Comparison of ENCODE assay signal across 13 mouse cellular contexts in the genomic region with DNA sequence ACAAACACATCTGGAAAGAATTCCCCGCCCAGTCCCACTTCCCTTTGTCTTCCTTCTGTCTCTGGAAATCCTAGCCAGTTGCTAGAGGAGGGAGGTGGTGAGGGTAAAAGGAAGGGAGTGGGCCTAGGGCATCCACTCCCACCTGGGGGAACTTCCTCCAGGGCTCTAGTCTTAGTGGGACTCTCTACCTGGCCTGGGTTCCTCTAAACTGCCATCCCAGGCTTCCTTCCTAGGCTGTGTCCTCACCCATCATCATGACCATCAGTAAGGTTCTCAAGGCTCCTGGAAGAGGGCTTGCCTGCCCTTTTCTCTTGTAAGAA. TPM values are rescaled to one million over a fixed set of nuclear protein-coding genes. Genes with fewer than 3 reads are reported as not detected.
DNase-seq lines count a peak whose midpoint lies in the region; ATAC-seq and TF ChIP-seq lines count a peak whose summit lies in the region.
"Had no signal": no experiment of that assay in that cellular context is flagged by ENCODE, and none has a peak within 500 bp of the region (broad histone marks: within the 10 kb centered on the region; RNA-seq: fewer than 3 reads in every experiment).

No protein-coding gene starts in this region.

- H3K27ac ChIP-seq in hindbrain, embryonic 10.5 days = peak overlapping the region; percentile 97
- no peak overlapping the region for H3K27ac ChIP-seq in hindbrain, embryonic 16.5 days (ENCODE audit: low read depth, low read length)
- no peak overlapping the region for H3K27ac ChIP-seq in stomach, embryonic 15.5 days
- H3K27ac ChIP-seq in stomach, postnatal 0 days (replicated peaks) = no peak overlapping the region
- H3K27ac ChIP-seq in hindbrain, embryonic 14.5 days = 0 out of 2 replicates have a peak overlapping the region, but pooled peaks have one; percentile 14
- H3K27ac ChIP-seq in neural tube, embryonic 13.5 days (replicated peaks) = peak overlapping the region; percentile 49
- H3K27ac ChIP-seq: hindbrain, embryonic 15.5 days had no signal

- TF ChIP-seq EP300 in stomach, postnatal 0 days (optimal IDR thresholded peaks at IDR 0.05) = no peak

- no peak for TF ChIP-seq CTCF in stomach, postnatal 0 days (IDR thresholded peaks at IDR 0.05; ENCODE audit: low read depth)

- no peak overlapping the region for H3K9ac ChIP-seq in hindbrain, embryonic 16.5 days (ENCODE audit: low read depth, low read length)
- no peak overlapping the region for H3K9ac ChIP-seq in stomach, embryonic 15.5 days
- H3K9ac ChIP-seq in stomach, postnatal 0 days (ENCODE audit: low read length) = no peak overlapping the region
- H3K9ac ChIP-seq in hindbrain, embryonic 14.5 days = 0 out of 2 replicates have a peak overlapping the region, but pooled peaks have one; percentile 28
- 0 out of 2 replicates have a peak overlapping the region, but pooled peaks have one; percentile 18 for H3K9ac ChIP-seq in neural tube, embryonic 13.5 days
- H3K9ac ChIP-seq: hindbrain, embryonic 15.5 days had no signal

- H3K4me2 ChIP-seq in hindbrain, embryonic 16.5 days (ENCODE audit: low read length) = no peak overlapping the region
- H3K4me2 ChIP-seq in stomach, embryonic 15.5 days = 0 out of 2 replicates have a peak overlapping the region, but pooled peaks have one; percentile 63
- H3K4me2 ChIP-seq in stomach, postnatal 0 days (replicated peaks; ENCODE audit: low read depth) = no peak overlapping the region
- H3K4me2 ChIP-seq in hindbrain, embryonic 14.5 days (replicated peaks) = no peak overlapping the region
- no peak overlapping the region for H3K4me2 ChIP-seq in neural tube, embryonic 13.5 days

- peaks cover 82% of the 10 kb centered on the region for H3K4me1 ChIP-seq in hindbrain, embryonic 10.5 days (replicated peaks)
- H3K4me1 ChIP-seq in hindbrain, embryonic 16.5 days (ENCODE audit: control insufficient read depth, insufficient read depth, low read depth, low read length) = peaks cover 33% of the 10 kb centered on the region
- peaks cover 44% of the 10 kb centered on the region for H3K4me1 ChIP-seq in stomach, embryonic 15.5 days
- H3K4me1 ChIP-seq in stomach, postnatal 0 days (replicated peaks; ENCODE audit: control insufficient read depth, insufficient read depth) = peaks cover 3% of the 10 kb centered on the region
- H3K4me1 ChIP-seq in hindbrain, embryonic 14.5 days (replicated peaks; ENCODE audit: control insufficient read depth, insufficient read depth, low read length) = peaks cover 53% of the 10 kb centered on the region
- peaks cover 69% of the 10 kb centered on the region for H3K4me1 ChIP-seq in neural tube, embryonic 13.5 days (replicated peaks)

- H3K9me3 ChIP-seq in hindbrain, embryonic 10.5 days = no peaks in the 10 kb centered on the region
- H3K9me3 ChIP-seq in hindbrain, embryonic 16.5 days (ENCODE audit: control insufficient read depth, low read length) = no peaks in the 10 kb centered on the region
- no peaks in the 10 kb centered on the region for H3K9me3 ChIP-seq in stomach, embryonic 15.5 days
- no peaks in the 10 kb centered on the region for H3K9me3 ChIP-seq in stomach, postnatal 0 days (ENCODE audit: control insufficient read depth, low read length)
- H3K9me3 ChIP-seq in hindbrain, embryonic 14.5 days (ENCODE audit: control insufficient read depth, low read length) = no peaks in the 10 kb centered on the region
- no peaks in the 10 kb centered on the region for H3K9me3 ChIP-seq in neural tube, embryonic 13.5 days
- H3K9me3 ChIP-seq: hindbrain, embryonic 15.5 days had no signal

- WGBS in hindbrain, embryonic 10.5 days = 9% methylated on average over 1 of the region's 1 CpGs
- WGBS in hindbrain, embryonic 16.5 days = 11% methylated on average over 1 of the region's 1 CpGs
- 36% methylated on average over 1 of the region's 1 CpGs for WGBS in stomach, embryonic 15.5 days
- 50% methylated on average over 1 of the region's 1 CpGs for WGBS in stomach, postnatal 0 days
- 0% methylated on average over 1 of the region's 1 CpGs for WGBS in hindbrain, embryonic 14.5 days
- 22% methylated on average over 1 of the region's 1 CpGs for WGBS in neural tube, embryonic 13.5 days

- no peak for DNase-seq in hindbrain, embryonic 10.5 days (ENCODE audit: low spot score)
- no peak for DNase-seq in stomach, postnatal 0 days (ENCODE audit: low spot score)
- no peak for DNase-seq in hindbrain, embryonic 14.5 days (ENCODE audit: low spot score)
- DNase-seq in adipocyte (ENCODE audit: low spot score) = no peak
- DNase-seq in urinary bladder, adult 2 months (ENCODE audit: low spot score) = no peak
- DNase-seq: adrenal gland, postnatal 10 days; heart, adult 18-20 months; kidney, postnatal 10 days had no signal

- H3K27me3 ChIP-seq in hindbrain, embryonic 10.5 days (ENCODE audit: insufficient read depth, poor library complexity, severe bottlenecking) = no peaks in the 10 kb centered on the region
- H3K27me3 ChIP-seq in hindbrain, embryonic 16.5 days (replicated peaks; ENCODE audit: control insufficient read depth, insufficient read depth, low read length) = no peaks in the 10 kb centered on the region; the same call in none of the 2 replicates
- H3K27me3 ChIP-seq in stomach, embryonic 15.5 days (replicated peaks) = peaks cover 23% of the 10 kb centered on the region
- H3K27me3 ChIP-seq in stomach, postnatal 0 days (ENCODE audit: control insufficient read depth, insufficient read depth, low read length) = no peaks in the 10 kb centered on the region
- no peaks in the 10 kb centered on the region for H3K27me3 ChIP-seq in hindbrain, embryonic 14.5 days (ENCODE audit: control insufficient read depth, insufficient read depth, low read length)
- no peaks in the 10 kb centered on the region for H3K27me3 ChIP-seq in neural tube, embryonic 13.5 days

- ATAC-seq in hindbrain, embryonic 16.5 days = no peak
- no peak for ATAC-seq in stomach, embryonic 15.5 days (ENCODE audit: insufficient read depth, low FRiP score, low read depth)
- no peak for ATAC-seq in stomach, postnatal 0 days (ENCODE audit: low FRiP score, low TSS enrichment)
- no peak for ATAC-seq in hindbrain, embryonic 14.5 days (ENCODE audit: low FRiP score)
- no peak for ATAC-seq in neural tube, embryonic 13.5 days (ENCODE audit: low read depth)

- peak overlapping the region; percentile 75 for H3K4me3 ChIP-seq in hindbrain, embryonic 10.5 days
- H3K4me3 ChIP-seq in hindbrain, embryonic 16.5 days (ENCODE audit: low read length) = no peak overlapping the region
- H3K4me3 ChIP-seq in stomach, embryonic 15.5 days (replicated peaks) = no peak overlapping the region
- no peak overlapping the region for H3K4me3 ChIP-seq in stomach, postnatal 0 days (ENCODE audit: low read depth, low read length)
- no peak overlapping the region for H3K4me3 ChIP-seq in hindbrain, embryonic 14.5 days (replicated peaks; ENCODE audit: low read length)
- H3K4me3 ChIP-seq in neural tube, embryonic 13.5 days = no peak overlapping the region
- H3K4me3 ChIP-seq: hindbrain, embryonic 15.5 days had no signal

- peaks cover 32% of the 10 kb centered on the region for H3K36me3 ChIP-seq in hindbrain, embryonic 10.5 days
- peaks cover 3% of the 10 kb centered on the region for H3K36me3 ChIP-seq in hindbrain, embryonic 16.5 days (ENCODE audit: control insufficient read depth, insufficient read depth, low read length)
- peaks cover 10% of the 10 kb centered on the region for H3K36me3 ChIP-seq in stomach, embryonic 15.5 days
- H3K36me3 ChIP-seq in stomach, postnatal 0 days (ENCODE audit: control insufficient read depth, insufficient read depth, low read length) = 0 out of 2 replicates have a peak, but pooled peaks cover 3% of the 10 kb centered on the region
- H3K36me3 ChIP-seq in hindbrain, embryonic 14.5 days (replicated peaks; ENCODE audit: control insufficient read depth, insufficient read depth) = peaks cover 20% of the 10 kb centered on the region
- peaks cover 15% of the 10 kb centered on the region for H3K36me3 ChIP-seq in neural tube, embryonic 13.5 days

RNA-seq across cellular contexts. Expression of a gene that starts 2.0 kb away (rescaled TPM):
- 956 and 1,072 TPM in 2 replicates for polyA plus RNA-seq in hindbrain, embryonic 10.5 days (2016; fragmentation: Nextera tagmentation; extraction: Ambion mirVana)
- 49.1 and 52.4 TPM in 2 replicates for polyA plus RNA-seq in hindbrain, embryonic 16.5 days (2015; fragmentation: Nextera tagmentation; extraction: Ambion mirVana)
- polyA plus RNA-seq in stomach, embryonic 15.5 days (2015; fragmentation: Nextera tagmentation; extraction: Ambion mirVana) = 17.2 and 20.0 TPM in 2 replicates
- 40.4 and 44.3 TPM in 2 replicates for polyA plus RNA-seq in stomach, postnatal 0 days (2015; fragmentation: Nextera tagmentation; extraction: Ambion mirVana)
- 48.7 and 56.4 TPM in 2 replicates for polyA plus RNA-seq in hindbrain, embryonic 14.5 days (2014; fragmentation: Nextera tagmentation; extraction: Ambion mirVana)
- polyA plus RNA-seq in neural tube, embryonic 13.5 days (2015; fragmentation: Nextera tagmentation; extraction: Ambion mirVana) = 193 and 205 TPM in 2 replicates
- polyA plus RNA-seq in urinary bladder, adult 2 months (2012; rRNA removed) = 0.91 and 1.4 TPM in 2 replicates
- polyA plus RNA-seq: small intestine, adult 2 months had no signal

RNA-seq across cellular contexts. Expression of a gene that starts 16.0 kb away (rescaled TPM):
- polyA plus RNA-seq in hindbrain, embryonic 10.5 days (2016; fragmentation: Nextera tagmentation; extraction: Ambion mirVana) = 18.9 and 20.9 TPM in 2 replicates
- polyA plus RNA-seq in hindbrain, embryonic 16.5 days (2015; fragmentation: Nextera tagmentation; extraction: Ambion mirVana) = 20.5 and 24.8 TPM in 2 replicates
- 16.2 and 17.6 TPM in 2 replicates for polyA plus RNA-seq in stomach, embryonic 15.5 days (2015; fragmentation: Nextera tagmentation; extraction: Ambion mirVana)
- 7.1 and 7.6 TPM in 2 replicates for polyA plus RNA-seq in stomach, postnatal 0 days (2015; fragmentation: Nextera tagmentation; extraction: Ambion mirVana)
- 15.8 and 18.1 TPM in 2 replicates for polyA plus RNA-seq in hindbrain, embryonic 14.5 days (2014; fragmentation: Nextera tagmentation; extraction: Ambion mirVana)
- 20.1 and 22.2 TPM in 2 replicates for polyA plus RNA-seq in neural tube, embryonic 13.5 days (2015; fragmentation: Nextera tagmentation; extraction: Ambion mirVana)
- 28.4 and 33.2 TPM in 2 replicates for polyA plus RNA-seq in urinary bladder, adult 2 months (2012; rRNA removed)

RNA-seq across cellular contexts. Expression of a gene that starts 16.4 kb away (rescaled TPM):
- 73.3 and 75.7 TPM in 2 replicates for polyA plus RNA-seq in hindbrain, embryonic 10.5 days (2016; fragmentation: Nextera tagmentation; extraction: Ambion mirVana)
- 22.7 and 28.9 TPM in 2 replicates for polyA plus RNA-seq in hindbrain, embryonic 16.5 days (2015; fragmentation: Nextera tagmentation; extraction: Ambion mirVana)
- 45.8 and 48.1 TPM in 2 replicates for polyA plus RNA-seq in stomach, embryonic 15.5 days (2015; fragmentation: Nextera tagmentation; extraction: Ambion mirVana)
- polyA plus RNA-seq in stomach, postnatal 0 days (2015; fragmentation: Nextera tagmentation; extraction: Ambion mirVana) = 20.2 and 21.5 TPM in 2 replicates
- polyA plus RNA-seq in hindbrain, embryonic 14.5 days (2014; fragmentation: Nextera tagmentation; extraction: Ambion mirVana) = 17.0 and 18.5 TPM in 2 replicates
- 36.2 and 41.4 TPM in 2 replicates for polyA plus RNA-seq in neural tube, embryonic 13.5 days (2015; fragmentation: Nextera tagmentation; extraction: Ambion mirVana)
- 22.8 and 24.0 TPM in 2 replicates for polyA plus RNA-seq in urinary bladder, adult 2 months (2012; rRNA removed)

RNA-seq across cellular contexts. Expression of a gene that starts 24.4 kb away (rescaled TPM):
- 109 and 143 TPM in 2 replicates for polyA plus RNA-seq in hindbrain, embryonic 10.5 days (2016; fragmentation: Nextera tagmentation; extraction: Ambion mirVana)
- polyA plus RNA-seq in hindbrain, embryonic 16.5 days (2015; fragmentation: Nextera tagmentation; extraction: Ambion mirVana) = 15.6 and 20.2 TPM in 2 replicates
- polyA plus RNA-seq in stomach, embryonic 15.5 days (2015; fragmentation: Nextera tagmentation; extraction: Ambion mirVana) = 18.6 and 19.1 TPM in 2 replicates
- 5.3 and 5.7 TPM in 2 replicates for polyA plus RNA-seq in stomach, postnatal 0 days (2015; fragmentation: Nextera tagmentation; extraction: Ambion mirVana)
- polyA plus RNA-seq in hindbrain, embryonic 14.5 days (2014; fragmentation: Nextera tagmentation; extraction: Ambion mirVana) = 20.5 and 20.7 TPM in 2 replicates
- 44.1 and 47.1 TPM in 2 replicates for polyA plus RNA-seq in neural tube, embryonic 13.5 days (2015; fragmentation: Nextera tagmentation; extraction: Ambion mirVana)
- polyA plus RNA-seq in urinary bladder, adult 2 months (2012; rRNA removed) = 3.7 and 5.3 TPM in 2 replicates

RNA-seq across cellular contexts. Expression of a gene that starts 27.2 kb away (rescaled TPM):
- 74.7 and 76.1 TPM in 2 replicates for polyA plus RNA-seq in hindbrain, embryonic 10.5 days (2016; fragmentation: Nextera tagmentation; extraction: Ambion mirVana)
- polyA plus RNA-seq in hindbrain, embryonic 16.5 days (2015; fragmentation: Nextera tagmentation; extraction: Ambion mirVana) = 48.3 and 49.1 TPM in 2 replicates
- 76.4 and 78.2 TPM in 2 replicates for polyA plus RNA-seq in stomach, embryonic 15.5 days (2015; fragmentation: Nextera tagmentation; extraction: Ambion mirVana)
- 61.4 and 63.4 TPM in 2 replicates for polyA plus RNA-seq in stomach, postnatal 0 days (2015; fragmentation: Nextera tagmentation; extraction: Ambion mirVana)
- polyA plus RNA-seq in hindbrain, embryonic 14.5 days (2014; fragmentation: Nextera tagmentation; extraction: Ambion mirVana) = 50.0 and 53.5 TPM in 2 replicates
- 69.5 and 73.0 TPM in 2 replicates for polyA plus RNA-seq in neural tube, embryonic 13.5 days (2015; fragmentation: Nextera tagmentation; extraction: Ambion mirVana)
- polyA plus RNA-seq in urinary bladder, adult 2 months (2012; rRNA removed) = 120 and 132 TPM in 2 replicates

Comparison
In these comparisons a context has a peak if more than half of its experiments do, and no peak if none do; other contexts are left out.
1. H3K27ac ChIP-seq: peak in hindbrain, embryonic 10.5 days (single experiment), hindbrain, embryonic 14.5 days (single experiment) and neural tube, embryonic 13.5 days (single experiment); none in hindbrain, embryonic 16.5 days (single experiment), stomach, embryonic 15.5 days (single experiment) and stomach, postnatal 0 days (single experiment).
2. H3K9ac ChIP-seq: peak in hindbrain, embryonic 14.5 days (single experiment) and neural tube, embryonic 13.5 days (single experiment); none in hindbrain, embryonic 16.5 days (single experiment), stomach, embryonic 15.5 days (single experiment) and stomach, postnatal 0 days (single experiment).